22 mouse cellular contexts compared by ENCODE assay signal in the genomic region with DNA sequence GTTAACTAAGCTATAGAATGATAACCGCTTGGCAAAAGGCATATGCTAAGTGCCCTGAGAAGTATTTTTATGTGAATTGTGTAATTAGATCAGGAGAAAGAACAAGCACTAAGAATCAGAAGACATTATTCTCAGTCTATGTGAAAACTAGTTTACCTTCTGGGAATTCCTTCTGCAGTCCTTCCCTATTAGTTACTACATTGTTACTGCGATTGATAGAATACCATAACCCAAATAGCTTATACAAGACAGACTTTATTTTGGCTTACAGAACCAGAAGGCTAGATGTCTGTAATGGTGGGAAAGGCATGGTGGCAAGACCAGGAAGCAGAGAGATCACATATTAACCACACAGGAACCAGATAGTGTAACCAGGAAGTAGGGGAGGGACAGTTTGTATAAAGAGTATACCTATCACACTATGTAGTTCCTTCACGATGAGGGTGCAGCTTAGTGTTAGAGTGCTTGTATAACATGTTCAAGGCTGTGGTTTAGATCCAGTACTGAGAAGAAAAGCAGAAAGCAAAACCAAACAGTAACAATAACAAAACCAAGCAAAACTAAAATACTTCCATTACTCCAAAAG. TPM values are rescaled to one million over a fixed set of nuclear protein-coding genes. Genes with fewer than 3 reads are reported as not detected.
DNase-seq lines count a peak whose midpoint lies in the region; ATAC-seq lines count a peak whose summit lies in the region.
"Had no signal": no experiment of that assay in that cellular context is flagged by ENCODE, and none has a peak within 500 bp of the region (broad histone marks: within the 10 kb centered on the region; RNA-seq: fewer than 3 reads in every experiment).

No protein-coding gene starts in this region.

- no peaks in the 10 kb centered on the region for H3K4me1 ChIP-seq in hindbrain, embryonic 14.5 days (replicated peaks; ENCODE audit: control insufficient read depth, insufficient read depth, low read length)
- H3K4me1 ChIP-seq: embryonic facial prominence, embryonic 13.5 days; hindbrain, embryonic 15.5 days; kidney, embryonic 15.5 days; lung, embryonic 15.5 days had no signal

- no peak overlapping the region for H3K4me3 ChIP-seq in hindbrain, embryonic 14.5 days (replicated peaks; ENCODE audit: low read length)
- H3K4me3 ChIP-seq: embryonic facial prominence, embryonic 13.5 days; gastrocnemius, adult 2 months; heart, embryonic 12.5 days; hindbrain, embryonic 15.5 days; kidney, embryonic 15.5 days; limb, embryonic 13.5 days; liver, embryonic 13.5 days; lung, embryonic 15.5 days had no signal

- peak; percentile 60 for ATAC-seq in inflammation-experienced regulatory T-cells, adult 6 months
- peak; percentile 51; the same call in 1 of the 2 replicates for ATAC-seq in neutrophil, adult 5-6 weeks (ENCODE audit: extremely low read depth, insufficient number of reproducible peaks, low FRiP score, poor library complexity, severe bottlenecking)
- no peak for ATAC-seq in hindbrain, embryonic 14.5 days (ENCODE audit: low FRiP score)
- ATAC-seq: intestine, postnatal 0 days had no signal

- 92% methylated on average over 3 of the region's 3 CpGs for WGBS in hindbrain, embryonic 14.5 days

- DNase-seq in CD4-positive, CD25-positive, alpha-beta regulatory T cell, adult 2 months (ENCODE audit: low read depth, low spot score), result peak; percentile 52
- DNase-seq in MEL-GATA-1-ER (ENCODE audit: extremely low read depth, low read depth), result peak; percentile 83
- no peak for DNase-seq in ovary, adult 18-20 months (ENCODE audit: low spot score)
- DNase-seq in hindbrain, embryonic 14.5 days (ENCODE audit: low spot score), result no peak
- no peak for DNase-seq in right cerebral cortex, postnatal 10 days (ENCODE audit: low spot score in 2 of 2)
- DNase-seq: adrenal gland, postnatal 25 days; cerebellum, adult 11 months; cerebellum, postnatal 10 days; gastrocnemius, adult 2 months; liver, embryonic 13.5 days; right cerebral cortex, postnatal 4 days; thymus, postnatal 14 days had no signal

- H3K9me3 ChIP-seq in hindbrain, embryonic 14.5 days (ENCODE audit: control insufficient read depth, low read length), result no peaks in the 10 kb centered on the region
- H3K9me3 ChIP-seq: embryonic facial prominence, embryonic 13.5 days; hindbrain, embryonic 15.5 days; kidney, embryonic 15.5 days; limb, embryonic 13.5 days; liver, embryonic 13.5 days; lung, embryonic 15.5 days had no signal

- no peaks in the 10 kb centered on the region for H3K36me3 ChIP-seq in hindbrain, embryonic 14.5 days (replicated peaks; ENCODE audit: control insufficient read depth, insufficient read depth)
- H3K36me3 ChIP-seq: embryonic facial prominence, embryonic 13.5 days; heart, embryonic 12.5 days; hindbrain, embryonic 15.5 days; kidney, embryonic 15.5 days; limb, embryonic 13.5 days; liver, embryonic 13.5 days; lung, embryonic 15.5 days had no signal

- H3K27ac ChIP-seq in hindbrain, embryonic 14.5 days, result no peak overlapping the region
- H3K27ac ChIP-seq: embryonic facial prominence, embryonic 13.5 days; gastrocnemius, adult 2 months; hindbrain, embryonic 15.5 days; kidney, embryonic 15.5 days; limb, embryonic 13.5 days; liver, embryonic 13.5 days; lung, embryonic 15.5 days had no signal

- H3K4me2 ChIP-seq in hindbrain, embryonic 14.5 days (replicated peaks), result no peak overlapping the region
- H3K4me2 ChIP-seq: embryonic facial prominence, embryonic 13.5 days; heart, embryonic 12.5 days; hindbrain, embryonic 15.5 days; kidney, embryonic 15.5 days; limb, embryonic 13.5 days; liver, embryonic 13.5 days; lung, embryonic 15.5 days; midbrain, embryonic 11.5 days had no signal

- no peak overlapping the region for H3K9ac ChIP-seq in hindbrain, embryonic 14.5 days
- H3K9ac ChIP-seq: embryonic facial prominence, embryonic 13.5 days; heart, embryonic 12.5 days; hindbrain, embryonic 15.5 days; kidney, embryonic 15.5 days; limb, embryonic 13.5 days; liver, embryonic 13.5 days; lung, embryonic 15.5 days had no signal

- H3K27me3 ChIP-seq in hindbrain, embryonic 14.5 days (ENCODE audit: control insufficient read depth, insufficient read depth, low read length), result no peaks in the 10 kb centered on the region
- H3K27me3 ChIP-seq: embryonic facial prominence, embryonic 13.5 days; heart, embryonic 12.5 days; hindbrain, embryonic 15.5 days; kidney, embryonic 15.5 days; limb, embryonic 13.5 days; liver, embryonic 13.5 days; lung, embryonic 15.5 days had no signal

RNA-seq across cellular contexts. Expression of a gene that starts 50.1 kb away (rescaled TPM):
- 10 to 100 TPM; 46.3 to 50.9 (median 48.2) TPM for polyA plus RNA-seq in inflammation-experienced regulatory T-cells, adult 6 months (2017; shearing (Covaris generic))
- 63.7 and 72.1 TPM in 2 replicates for total RNA-seq in neutrophil, adult 5-6 weeks (2017)
- 15.2 and 15.4 TPM in 2 replicates for polyA plus RNA-seq in hindbrain, embryonic 14.5 days (2014; fragmentation: Nextera tagmentation; extraction: Ambion mirVana)

Comparison
In these comparisons a context has a peak if more than half of its experiments do, and no peak if none do; other contexts are left out.
1. DNase-seq: peak in CD4-positive, CD25-positive, alpha-beta regulatory T cell, adult 2 months (single experiment) and MEL-GATA-1-ER (single experiment); none in ovary, adult 18-20 months (single experiment), hindbrain, embryonic 14.5 days (single experiment) and right cerebral cortex, postnatal 10 days (0 of 2).